Mouse (Mus musculus): Measurements from ENCODE around the gene Snhg11. TPM values are rescaled to one million over a fixed set of nuclear protein-coding genes. Genes with fewer than 3 reads are reported as not detected.

The Snhg11 gene
- polyA plus RNA-seq (2012; rRNA removed) = 23.0 and 32.9 TPM in 2 replicates

GRCm38 (mm10) chr2:158375443-158376122, at the start of gene Snhg11:
Gene Snhg11, plus strand, starts transcription at chr2:158375638.

GRCm38 (mm10) chr2:158409595-158410021, 34.2 kb downstream of the Snhg11 start, which contains the start of gene Ralgapb:
Gene Ralgapb, plus strand, starts transcription at chr2:158409848.

Other genes starting within 250 kb of the Snhg11 start
- 275 and 294 TPM in 2 replicates for gene Tgm2, start 229.2 kb upstream of the Snhg11 start, polyA plus RNA-seq (2012; rRNA removed)
- 7.0 and 7.1 TPM in 2 replicates for gene D630003M21Rik, start 146.4 kb upstream of the Snhg11 start, polyA plus RNA-seq (2012; rRNA removed)
- gene Bpi, start 117.5 kb upstream of the Snhg11 start, polyA plus RNA-seq (2012; rRNA removed) = 0.21 TPM in 1 of 2 replicates, not detected in the other
- gene Lbp, start 69.1 kb upstream of the Snhg11 start, polyA plus RNA-seq (2012; rRNA removed) = 163 and 175 TPM in 2 replicates
- gene Ralgapb, start 34.2 kb downstream of the Snhg11 start, polyA plus RNA-seq (2012; rRNA removed) = 30.2 and 32.1 TPM in 2 replicates
- gene Adig, start 127.0 kb downstream of the Snhg11 start, polyA plus RNA-seq (2012; rRNA removed) = 17.3 and 17.9 TPM in 2 replicates
- gene Arhgap40, start 137.2 kb downstream of the Snhg11 start, polyA plus RNA-seq (2012; rRNA removed) = 2.3 and 2.7 TPM in 2 replicates
- gene Slc32a1, start 235.1 kb downstream of the Snhg11 start, polyA plus RNA-seq (2012; rRNA removed) = not detected in 2 replicates
- gene Actr5, start 249.2 kb downstream of the Snhg11 start, polyA plus RNA-seq (2012; rRNA removed) = 11.6 and 14.3 TPM in 2 replicates